Mouse (Mus musculus) stomach, postnatal 0 days (tissue): ENCODE data around the gene Fam189b. TPM values are rescaled to one million over a fixed set of nuclear protein-coding genes. Genes with fewer than 3 reads are reported as not detected.
A peak's percentile ranks its signal among the peaks of the same experiment; 100 is the strongest.
"Not testable (repeated sequence)": the region's sequence is repeated elsewhere in the genome, so short reads cannot be mapped to it uniquely, and the experiment has no call there.

Experiments
- ATAC-seq: fragments of 200-750 bp; cut with Nextera tagmentation; 2 replicates; pipeline ENCODE4 v1.8.0; 2017; ENCODE audit not compliant: low FRiP score, low TSS enrichment
- DNase-seq: peaks from one replicate; pipeline ENCODE4 v3.0.0-alpha.2; 2016; ENCODE audit warnings: low spot score
- H3K27ac ChIP-seq: fragments of 300-500 bp; sonication (generic); replicated peaks from 2 replicates; pipeline ENCODE4 v1.5.1; 2014; ENCODE audit warnings: mild to moderate bottlenecking, control low read depth
- H3K27me3 ChIP-seq: fragments of 300-500 bp; sonication (generic); 2 replicates; pipeline ENCODE4 v1.6.1; 2014; ENCODE audit warnings: low read length; ENCODE audit not compliant: control insufficient read depth, insufficient read depth
- H3K36me3 ChIP-seq: fragments of 300-500 bp; sonication (generic); 2 replicates; pipeline ENCODE4 v1.6.1; 2014; ENCODE audit warnings: low read length, mixed read lengths; ENCODE audit not compliant: control insufficient read depth, insufficient read depth
- H3K4me1 ChIP-seq: fragments of 300-500 bp; sonication (generic); replicated peaks from 2 replicates; pipeline ENCODE4 v1.6.1; 2014; ENCODE audit warnings: antibody characterized with exemption; ENCODE audit not compliant: control insufficient read depth, insufficient read depth
- H3K4me2 ChIP-seq: fragments of 300-500 bp; sonication (generic); replicated peaks from 2 replicates; pipeline ENCODE4 v1.6.1; 2014; ENCODE audit warnings: low read depth, mild to moderate bottlenecking, control low read depth, moderate library complexity
- H3K4me3 ChIP-seq: fragments of 300-500 bp; sonication (generic); 2 replicates; pipeline ENCODE4 v1.5.1; 2014; ENCODE audit warnings: low read depth, low read length, control low read depth
- H3K9ac ChIP-seq: fragments of 300-500 bp; sonication (generic); 2 replicates; pipeline ENCODE4 v1.6.1; 2014; ENCODE audit warnings: mild to moderate bottlenecking, low read length, control low read depth, mixed read lengths
- H3K9me3 ChIP-seq: fragments of 300-500 bp; sonication (generic); 2 replicates; pipeline ENCODE4 v1.6.1; 2016; ENCODE audit warnings: low read length; ENCODE audit not compliant: control insufficient read depth
- CTCF ChIP-seq: IDR thresholded peaks from 2 replicates; pipeline ENCODE4 v1.5.1; 2016; ENCODE audit warnings: antibody characterized with exemption, low read depth, mild to moderate bottlenecking, moderate library complexity
- EP300 ChIP-seq: optimal IDR thresholded peaks from 2 replicates; pipeline ENCODE3; 2016; ENCODE audit warnings: antibody characterized with exemption
- WGBS: fragments of 180-500 bp; shearing (Covaris S2); extraction: QIAGEN DNeasy Blood & Tissue Kit; methylation state at CpG from one replicate; pipeline ENCODE4 v1.1.7; 2014; 5-methylcytosine and 5-hydroxymethylcytosine counted together
- polyA plus RNA-seq: library from polyadenylated mRNA; unstranded; fragments of >200 nt; fragmentation: Nextera tagmentation; extraction: Ambion mirVana; gene quantifications from 2 replicates; pipeline ENCODE4 v1.2.1, GENCODE M21; 2015

Gene Fam189b
- polyA plus RNA-seq, 1 experiment from 2014 or later = 7.5 TPM

- Histone ChIP-seq H3K9ac (peak overlapping the region; percentile 78), H3K9me3 (no peaks in the 10 kb centered on the region), H3K4me2 (peak overlapping the region; percentile 80), H3K4me3 (peak overlapping the region; percentile 74), H3K4me1 (peaks cover 4% of the 10 kb centered on the region; the same call in 1 of the 2 replicates), H3K27me3 (no peaks in the 10 kb centered on the region), H3K27ac (peak overlapping the region; percentile 98), H3K36me3 (peaks cover 8% of the 10 kb centered on the region; the same call in 1 of the 2 replicates)
- ATAC-seq = peak; percentile 91
- DNase-seq = peak; percentile 93
- under 1% methylated on average over 66 of the region's 69 CpGs for WGBS
- peak; percentile 2; the same call in 1 of the 2 replicates for TF ChIP-seq CTCF
- TF ChIP-seq EP300 = no peak
Measured at GRCm38 (mm10) chr3:89213803-89214530, 31.0 kb downstream of the Fam189b start.

DNA sequence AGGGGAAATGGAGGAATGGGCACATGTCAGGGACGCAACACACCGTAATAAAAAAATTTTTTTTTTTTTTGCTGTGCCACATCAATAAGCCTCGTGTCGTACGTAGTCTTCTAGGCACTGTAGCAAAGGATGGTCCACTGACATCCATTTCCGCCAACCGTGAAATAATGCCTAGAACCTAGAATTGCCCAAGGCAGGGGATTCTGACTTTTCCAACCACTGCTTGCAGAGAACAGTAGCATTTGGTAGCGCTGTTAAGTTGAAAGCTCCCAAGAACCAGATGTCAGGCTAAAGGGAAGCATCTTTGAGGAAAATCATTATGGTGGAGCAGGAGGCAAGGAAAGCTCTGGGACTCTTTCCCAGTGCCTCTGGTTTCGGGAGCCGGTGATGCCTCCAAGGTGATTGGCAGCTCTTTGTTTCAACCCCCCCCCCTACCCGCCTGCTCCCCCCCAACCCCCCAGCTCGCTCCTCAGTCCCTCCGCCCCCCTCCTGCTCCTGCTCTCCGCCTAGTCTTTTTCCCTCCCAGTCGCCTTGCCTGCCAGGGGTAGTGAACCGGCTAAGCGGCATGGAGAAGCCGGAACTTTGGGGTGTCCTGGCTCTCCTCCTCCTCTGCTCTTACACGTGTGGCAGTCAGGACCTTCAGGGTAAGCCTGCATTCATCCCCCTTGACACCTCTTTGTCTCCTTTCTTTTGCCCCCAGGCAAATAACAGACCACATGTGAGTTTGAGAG, 31.9 kb downstream of the Fam189b start, which contains the start of gene Thbs3:
TSS of gene Thbs3 (plus strand) at position 500 of the 731 bp plus-strand sequence.
- Histone ChIP-seq H3K27me3 (no peaks in the 10 kb centered on the region), H3K4me1 (peaks cover 4% of the 10 kb centered on the region; the same call in 1 of the 2 replicates), H3K9me3 (no peaks in the 10 kb centered on the region), H3K4me3 (peak within 1 kb of the TSS; percentile 74), H3K4me2 (peak within 1 kb of the TSS; percentile 80), H3K9ac (peak within 1 kb of the TSS; percentile 78), H3K36me3 (0 out of 2 replicates have a peak, but pooled peaks cover 4% of the 10 kb centered on the region), H3K27ac (peak within 1 kb of the TSS; percentile 98)
- TF ChIP-seq EP300 (no peak), CTCF (no peak)
- ATAC-seq (no peak), DNase-seq (peak; percentile 32)
- WGBS = 3% methylated on average over 19 of the region's 19 CpGs

DNA sequence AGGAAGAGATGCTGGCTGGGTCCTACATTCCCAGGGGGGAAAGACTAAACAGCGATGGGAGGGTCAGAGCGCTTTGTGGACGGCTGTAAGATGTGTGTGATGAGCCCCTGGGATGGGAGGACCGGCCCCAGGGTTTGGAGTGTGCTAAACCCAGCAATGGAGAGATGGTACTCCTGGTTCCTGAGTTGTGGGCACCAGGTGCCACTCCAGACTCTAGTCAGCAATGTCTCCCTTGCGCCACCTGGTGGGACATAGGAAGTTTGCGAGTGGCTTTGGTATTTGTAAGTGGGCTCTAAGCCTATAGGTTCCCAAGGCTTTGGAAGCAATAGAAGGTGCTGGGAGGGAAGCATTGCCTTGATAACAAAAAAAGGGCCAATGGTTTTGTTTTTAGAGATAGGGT, 32.9 kb downstream of the Fam189b start:
- Histone ChIP-seq H3K4me3 (peak overlapping the region; percentile 74), H3K4me1 (peaks cover 4% of the 10 kb centered on the region; the same call in 1 of the 2 replicates), H3K27me3 (no peaks in the 10 kb centered on the region), H3K27ac (no peak overlapping the region; the same call in 1 of the 2 replicates), H3K36me3 (no peaks in the 10 kb centered on the region), H3K9ac (peak overlapping the region; percentile 38), H3K9me3 (no peaks in the 10 kb centered on the region), H3K4me2 (peak overlapping the region; percentile 80)
- under 1% methylated on average over 6 of the region's 6 CpGs for WGBS
- DNase-seq (peak; percentile 86), ATAC-seq (peak; percentile 15)
- TF ChIP-seq CTCF = peak; percentile 97
- no peak for TF ChIP-seq EP300

- not testable (repeated sequence) for H3K9ac ChIP-seq, DNase-seq, H3K36me3 ChIP-seq, H3K4me1 ChIP-seq, ATAC-seq, H3K4me3 ChIP-seq, H3K4me2 ChIP-seq, H3K27me3 ChIP-seq, H3K27ac ChIP-seq, H3K9me3 ChIP-seq
- 74% methylated on average over 7 of the region's 7 CpGs for WGBS
Measured at GRCm38 (mm10) chr3:89216407-89216806, 33.5 kb downstream of the Fam189b start.

DNA sequence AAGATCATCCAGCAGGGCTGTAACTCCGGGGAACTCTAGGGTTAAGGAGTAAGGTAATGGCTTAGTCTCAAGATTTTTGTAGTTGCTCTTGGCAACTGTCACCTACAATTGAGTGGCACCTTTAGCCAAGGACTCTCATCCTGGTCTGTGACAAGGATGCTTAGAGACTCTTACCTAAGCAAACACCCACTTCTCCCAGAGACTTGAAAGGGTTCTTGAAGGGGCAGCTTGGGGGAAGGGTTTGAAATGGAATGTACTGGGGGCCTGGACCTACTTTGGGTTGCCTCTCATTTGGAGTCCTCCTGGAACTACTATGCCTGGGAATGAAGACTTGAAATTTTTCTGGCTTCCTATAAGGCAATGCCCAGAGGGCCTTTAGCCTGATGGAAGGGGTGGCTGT, 35.3 kb downstream of the Fam189b start:
- H3K9ac ChIP-seq = no peak overlapping the region
- H3K4me2 ChIP-seq = no peak overlapping the region
- no peak for TF ChIP-seq EP300
- TF ChIP-seq CTCF = no peak
- no peak overlapping the region for H3K4me3 ChIP-seq
- DNase-seq (no peak), ATAC-seq (no peak)
- WGBS = 82% methylated on average over 1 of the region's 1 CpGs
- H3K9me3 ChIP-seq = no peaks in the 10 kb centered on the region
- no peaks in the 10 kb centered on the region; the same call in 1 of the 2 replicates for H3K4me1 ChIP-seq
- H3K27ac ChIP-seq = no peak overlapping the region
- no peaks in the 10 kb centered on the region; the same call in 1 of the 2 replicates for H3K36me3 ChIP-seq
- no peaks in the 10 kb centered on the region for H3K27me3 ChIP-seq
